Mouse (Mus musculus) liver, embryonic 14.5 days (tissue): ENCODE results near the gene Hnrnph3. TPM values are rescaled to one million over a fixed set of nuclear protein-coding genes. Genes with fewer than 3 reads are reported as not detected.

ENCODE experiments used
- ATAC-seq: fragments of 200-750 bp; cut with Nextera tagmentation; 2 replicates; pipeline ENCODE4 v1.8.0; 2017; ENCODE audit warnings: moderate number of reproducible peaks, mild to moderate bottlenecking, moderate library complexity; ENCODE audit not compliant: insufficient read depth
- DNase-seq, 3 experiments: peaks; one replicate each; pipeline ENCODE4 v3.0.0-alpha.2; 2012 to 2013; ENCODE audit warnings: low read depth in 3 of 3, low spot score in 3 of 3
- H3K27ac ChIP-seq: fragments of 300-500 bp; sonication (generic); 2 replicates; pipeline ENCODE4 v1.5.1; 2014; ENCODE audit warnings: moderate library complexity, mild to moderate bottlenecking, control low read depth, inconsistent platforms
- H3K27me3 ChIP-seq: fragments of 300-500 bp; sonication (generic); 2 replicates; pipeline ENCODE4 v1.6.1; 2014; ENCODE audit warnings: mild to moderate bottlenecking, low read length, moderate library complexity; ENCODE audit not compliant: control insufficient read depth, insufficient read depth
- H3K36me3 ChIP-seq: fragments of 300-500 bp; sonication (generic); replicated peaks from 2 replicates; pipeline ENCODE4 v1.6.1; 2014; ENCODE audit warnings: low read depth; ENCODE audit not compliant: control insufficient read depth, insufficient read depth
- H3K4me1 ChIP-seq, 2 experiments: fragments of 200-500 bp in 1 of 2; fragments of 300-500 bp in 1 of 2; sonication (generic) in 1 of 2; replicated peaks; 2 replicates each; pipeline ENCODE4 v1.6.1; 2012 to 2014; ENCODE audit warnings: antibody characterized with exemption in 1 of 2, inconsistent platforms in 1 of 2, low read length in 1 of 2; ENCODE audit not compliant: control insufficient read depth in 2 of 2, insufficient read depth in 2 of 2
- H3K4me2 ChIP-seq: fragments of 300-500 bp; sonication (generic); 2 replicates; pipeline ENCODE4 v1.6.1; 2014; ENCODE audit warnings: low read depth, mild to moderate bottlenecking, control low read depth, moderate library complexity
- H3K4me3 ChIP-seq, 2 experiments: fragments of 200-500 bp in 1 of 2; fragments of 300-500 bp in 1 of 2; sonication (generic) in 1 of 2; 2 replicates each; pipeline ENCODE4 v1.5.1; 2012 to 2014; ENCODE audit warnings: low read depth in 2 of 2, low read length in 2 of 2, mild to moderate bottlenecking in 2 of 2, control low read depth in 1 of 2, inconsistent platforms in 1 of 2, moderate library complexity in 1 of 2; ENCODE audit not compliant: insufficient read depth in 1 of 2
- H3K9ac ChIP-seq: fragments of 300-500 bp; sonication (generic); replicated peaks from 2 replicates; pipeline ENCODE4 v1.6.1; 2014; ENCODE audit warnings: mild to moderate bottlenecking, control low read depth, moderate library complexity
- H3K9me3 ChIP-seq: fragments of 300-500 bp; sonication (generic); 2 replicates; pipeline ENCODE4 v1.6.1; 2016; ENCODE audit warnings: low read length, mixed read lengths; ENCODE audit not compliant: control insufficient read depth
- CTCF ChIP-seq: IDR thresholded peaks from 2 replicates; pipeline ENCODE4 v1.5.1; 2016; ENCODE audit warnings: antibody characterized with exemption, low read depth, control low read depth
- EP300 ChIP-seq: IDR thresholded peaks from 2 replicates; pipeline ENCODE4 v1.6.1; 2016; ENCODE audit warnings: antibody characterized with exemption, low read depth
- WGBS: fragments of 180-500 bp; shearing (Covaris S2); extraction: QIAGEN DNeasy Blood & Tissue Kit; methylation state at CpG from one replicate; pipeline ENCODE4 v1.1.7; 2014; ENCODE audit not compliant: insufficient replicate concordance; 5-methylcytosine and 5-hydroxymethylcytosine counted together
- polyA plus RNA-seq, 2 experiments: library from polyadenylated mRNA; depleted of rRNA in 1 of 2; stranded (reverse) in 1 of 2; unstranded in 1 of 2; fragments of >200 nt; fragmentation: Nextera tagmentation in 1 of 2; extraction: Ambion mirVana in 1 of 2; gene quantifications; 2 replicates each; pipeline versions ENCODE4 v1.2.1 to v1.2.3; 2012 to 2014

Hnrnph3 gene
- polyA plus RNA-seq, 2 experiments: 12.4 to 23.2 TPM

- ATAC-seq (no peak), DNase-seq (no peak)
- no peaks in the 10 kb centered on the region for H3K9me3 ChIP-seq
- no peak overlapping the region for H3K4me2 ChIP-seq
- TF ChIP-seq EP300 (no peak), CTCF (no peak)
- H3K27ac ChIP-seq: no peak overlapping the region
- H3K4me3 ChIP-seq: no peak overlapping the region
- no peaks in the 10 kb centered on the region for H3K27me3 ChIP-seq
- H3K9ac ChIP-seq: no peak overlapping the region
- WGBS: 74% methylated on average over 5 of the region's 5 CpGs
- H3K36me3 ChIP-seq: no peaks in the 10 kb centered on the region
- 0 out of 4 replicates have a peak, but pooled peaks cover 0 to 2% of the 10 kb centered on the region in 2 experiments for H3K4me1 ChIP-seq
Observed at GRCm38 (mm10) chr10:63062696-63063095, 38.7 kb upstream of the Hnrnph3 start.

- Histone ChIP-seq H3K36me3 (no peaks in the 10 kb centered on the region), H3K27ac (no peak overlapping the region), H3K27me3 (no peaks in the 10 kb centered on the region), H3K4me2 (no peak overlapping the region; the same call in 1 of the 2 replicates), H3K4me3 (no peak overlapping the region; a peak in 1 of 4 replicates), H3K9ac (no peak overlapping the region), H3K9me3 (no peaks in the 10 kb centered on the region), H3K4me1 (0 out of 4 replicates have a peak, but pooled peaks cover 0 to 2% of the 10 kb centered on the region in 2 experiments)
- WGBS: 62% methylated on average over 12 of the region's 12 CpGs
- DNase-seq: no peak
- no peak for ATAC-seq
- TF ChIP-seq CTCF (no peak), EP300 (no peak)
Observed at GRCm38 (mm10) chr10:63061266-63061665, 37.2 kb upstream of the Hnrnph3 start.

GRCm38 (mm10) chr10:63060406-63060805 is 36.4 kb upstream of the Hnrnph3 start:
- Histone ChIP-seq H3K4me1 (0 out of 4 replicates have a peak, but pooled peaks cover 0 to 2% of the 10 kb centered on the region in 2 experiments), H3K27ac (no peak overlapping the region), H3K9ac (no peak overlapping the region), H3K36me3 (no peaks in the 10 kb centered on the region), H3K4me2 (no peak overlapping the region), H3K27me3 (no peaks in the 10 kb centered on the region), H3K9me3 (no peaks in the 10 kb centered on the region), H3K4me3 (no peak overlapping the region)
- TF ChIP-seq CTCF (no peak), EP300 (no peak)
- ATAC-seq (peak; percentile 21; the same call in 1 of the 2 replicates), DNase-seq (peak in 1 of 3 experiments; percentile 11)
- 61% methylated on average over 11 of the region's 11 CpGs for WGBS

GRCm38 (mm10) chr10:63059862-63060261 is 35.8 kb upstream of the Hnrnph3 start, which contains the start of gene Pbld1:
TSS of gene Pbld1 (plus strand) at chr10:63060162.
- ATAC-seq (no peak), DNase-seq (no peak)
- Histone ChIP-seq H3K9ac (no peak within 1 kb of the TSS), H3K27ac (no peak within 1 kb of the TSS), H3K9me3 (no peaks in the 10 kb centered on the region), H3K36me3 (no peaks in the 10 kb centered on the region), H3K4me2 (no peak within 1 kb of the TSS), H3K4me3 (no peak within 1 kb of the TSS), H3K4me1 (0 out of 4 replicates have a peak, but pooled peaks cover 0 to 2% of the 10 kb centered on the region in 2 experiments), H3K27me3 (no peaks in the 10 kb centered on the region)
- TF ChIP-seq CTCF (no peak), EP300 (no peak)
- 51% methylated on average over 2 of the region's 2 CpGs for WGBS

GRCm38 (mm10) chr10:63056966-63057750 is 33.1 kb upstream of the Hnrnph3 start:
- Histone ChIP-seq H3K4me3 (no peak overlapping the region), H3K27ac (no peak overlapping the region), H3K9ac (no peak overlapping the region), H3K4me2 (no peak overlapping the region), H3K36me3 (no peaks in the 10 kb centered on the region), H3K27me3 (no peaks in the 10 kb centered on the region), H3K9me3 (no peaks in the 10 kb centered on the region), H3K4me1 (0 out of 4 replicates have a peak, but pooled peaks cover 0 to 2% of the 10 kb centered on the region in 2 experiments)
- 38% methylated on average over 24 of the region's 24 CpGs for WGBS
- no peak for DNase-seq
- no peak for ATAC-seq
- no peak for TF ChIP-seq CTCF
- TF ChIP-seq EP300: no peak
